Mouse (Mus musculus) E14TG2a.4 (cell line): Measurements from ENCODE around the gene H2-T23.

Experiments
- CTCF ChIP-seq: conservative IDR thresholded peaks from 2 replicates; pipeline ENCODE4 v1.5.1; 2014; ENCODE audit warnings: low read length
- NANOG ChIP-seq: IDR thresholded peaks from 2 replicates; pipeline ENCODE4 v1.6.1; 2014; ENCODE audit warnings: borderline replicate concordance, low read length, mixed read lengths

DNA sequence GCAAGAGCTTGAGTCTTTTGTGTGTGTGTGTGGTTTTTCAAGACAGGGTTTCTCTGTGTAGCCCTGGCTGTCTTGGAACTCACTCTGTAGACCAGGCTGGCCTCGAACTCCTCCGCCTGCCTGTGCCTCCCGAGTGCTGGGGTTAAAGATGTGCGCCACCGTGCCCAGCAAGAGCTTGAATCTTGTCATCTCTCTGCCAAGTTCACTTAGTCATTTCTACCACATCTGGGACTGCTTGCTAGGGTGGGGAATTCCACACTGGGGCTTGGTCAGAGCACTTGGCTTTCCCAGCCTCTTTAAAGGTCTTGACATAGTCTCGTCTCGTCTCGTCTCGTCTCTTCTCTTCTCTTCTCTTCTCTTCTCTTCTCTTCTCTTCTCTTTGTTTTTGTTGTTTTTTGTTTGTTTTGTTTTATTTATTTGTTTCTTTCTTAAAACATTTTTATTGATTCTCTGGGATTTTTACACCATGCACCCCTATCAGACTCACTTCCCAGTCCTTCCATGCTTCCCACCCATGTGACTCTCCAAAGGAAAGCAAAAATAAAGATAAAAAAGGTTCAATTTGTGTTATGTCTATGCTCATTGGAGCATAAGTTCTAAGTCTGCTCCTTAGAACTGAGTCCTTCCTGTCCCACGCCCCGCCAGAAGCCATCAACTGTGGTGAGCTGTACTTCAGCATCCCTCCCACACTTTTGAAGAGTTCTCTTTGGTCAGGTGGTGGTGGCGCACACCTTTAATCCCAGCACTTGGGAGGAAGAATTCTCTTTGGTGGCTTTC lies 31.3 kb downstream of the H2-T23 start:
- TF ChIP-seq CTCF = no peak
- no peak for TF ChIP-seq NANOG
